Mouse (Mus musculus) right cerebral cortex, postnatal 36 days (tissue): ENCODE measurements around the gene Ttc6.

Experiments
- DNase-seq, 2 experiments: peaks; one replicate each; pipeline ENCODE4 v3.0.0; 2022; ENCODE audit warnings: low spot score in 2 of 2, mixed read lengths in 1 of 2

The Ttc6 gene

DNA sequence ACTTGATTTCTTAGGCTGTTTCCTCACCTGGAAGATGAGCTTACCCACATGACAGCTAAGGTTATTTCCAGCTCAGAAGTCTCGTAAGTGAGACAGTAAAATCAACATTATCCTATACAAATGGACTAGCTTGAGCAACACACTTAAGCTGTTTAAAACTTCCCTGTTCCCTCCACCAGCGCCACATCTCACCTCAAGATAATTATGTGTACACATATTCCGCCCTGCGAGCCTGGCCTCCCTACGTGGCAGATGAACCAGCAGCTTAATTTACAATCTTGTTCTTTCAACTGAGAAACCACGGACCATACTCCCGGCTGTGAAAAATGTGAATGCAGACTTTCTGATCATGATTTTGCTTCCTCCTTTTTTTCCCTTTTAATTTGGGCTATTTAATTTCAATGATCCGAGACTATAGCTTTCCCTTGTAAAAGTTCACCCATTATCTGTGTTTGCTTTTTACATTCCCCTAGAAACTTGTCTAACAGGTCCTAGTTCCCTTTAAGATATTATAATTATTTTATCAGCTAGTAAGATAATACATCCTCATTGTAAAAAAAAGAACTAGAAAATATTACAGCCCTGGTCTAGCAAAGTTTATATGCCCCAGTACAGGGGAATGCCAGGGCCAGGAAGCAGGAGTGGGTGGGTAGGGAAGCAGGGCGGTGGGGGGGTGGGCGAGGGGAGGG lies 99.2 kb downstream of the Ttc6 start:
- no peak for DNase-seq

DNA sequence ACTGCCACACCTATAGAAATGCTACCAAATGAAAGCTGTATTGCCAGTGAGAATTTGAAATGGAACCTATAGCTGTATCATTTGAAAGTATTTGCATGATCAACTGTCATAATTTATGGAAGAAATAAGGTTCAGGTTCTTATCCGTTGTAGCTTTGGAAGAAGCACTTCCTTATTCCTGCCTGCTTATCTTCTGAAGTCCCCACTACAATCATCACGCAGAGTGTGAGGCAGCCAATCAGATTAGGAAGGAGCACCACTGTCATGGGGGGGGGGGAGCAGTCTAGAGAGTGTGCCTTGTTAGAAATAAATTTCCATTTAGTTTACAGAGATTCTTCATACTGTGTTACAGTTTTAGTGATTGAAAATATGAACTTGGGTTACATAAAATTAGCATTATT lies 108.5 kb downstream of the Ttc6 start:
- no peak for DNase-seq

- no peak for DNase-seq
Observed at GRCm38 (mm10) chr12:57684967-57685423, 121.1 kb downstream of the Ttc6 start.

GRCm38 (mm10) chr12:57709966-57710365 lies 146.1 kb downstream of the Ttc6 start:
- no peak for DNase-seq

GRCm38 (mm10) chr12:57764720-57765119 lies 200.8 kb downstream of the Ttc6 start:
- DNase-seq = no peak

DNA sequence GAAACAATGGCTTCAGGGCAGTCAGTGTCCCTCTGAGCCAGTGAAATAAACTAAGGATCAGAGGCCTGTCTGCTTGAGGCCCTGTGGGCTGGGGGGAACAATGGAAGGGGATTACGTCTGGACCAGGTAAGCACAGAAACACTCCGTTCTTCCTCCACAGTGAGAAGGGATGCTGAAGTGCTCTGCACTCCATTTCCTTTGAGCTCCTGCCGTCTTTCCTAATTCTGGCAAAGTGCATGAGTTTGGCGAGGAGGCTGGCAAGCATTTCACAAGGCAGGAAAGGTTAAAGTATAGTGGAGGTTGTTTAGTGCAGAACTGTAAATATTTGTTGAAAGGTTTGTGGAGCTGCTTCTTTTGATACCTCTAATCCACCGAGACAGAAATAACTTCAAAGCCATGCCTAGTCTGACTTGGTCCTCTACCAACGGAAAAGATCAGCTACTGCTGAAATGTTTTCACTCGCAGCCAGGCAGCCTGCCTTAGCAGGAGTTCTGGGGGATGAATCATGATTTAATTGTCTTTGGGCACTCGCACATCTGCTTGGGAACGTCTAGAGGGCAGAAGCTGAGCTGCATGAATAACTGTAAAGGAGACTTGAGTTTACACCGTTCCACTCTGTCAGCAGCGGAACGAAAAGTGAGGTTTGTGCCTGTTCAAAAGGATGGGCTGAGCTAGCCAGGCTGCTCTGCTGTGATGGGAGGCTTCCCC lies 212.5 kb downstream of the Ttc6 start:
- peak in 1 of 2 experiments; percentile 6 for DNase-seq

GRCm38 (mm10) chr12:57781926-57782325 lies 218.0 kb downstream of the Ttc6 start:
- DNase-seq = no peak

DNA sequence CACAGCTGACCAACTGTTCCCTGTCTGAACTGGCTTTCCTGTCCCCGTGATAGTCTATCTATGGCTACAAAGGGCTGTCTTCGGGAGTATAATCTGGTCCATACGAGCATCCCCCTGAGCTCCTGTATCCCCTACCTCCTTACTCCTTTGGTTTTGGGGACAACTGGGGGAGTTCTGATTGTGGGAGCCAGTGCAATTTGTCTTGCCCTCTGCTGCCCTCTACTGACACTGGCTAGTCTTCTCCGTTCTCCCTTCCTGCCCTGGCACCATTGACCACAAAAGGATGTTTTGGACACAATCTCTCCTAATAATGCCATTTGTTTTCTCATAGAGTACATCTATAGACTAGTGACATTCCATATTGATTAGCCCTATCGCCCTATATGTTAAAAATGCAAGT lies 223.6 kb downstream of the Ttc6 start:
- DNase-seq = no peak
